Mouse (Mus musculus) embryonic facial prominence, embryonic 12.5 days (tissue): ENCODE results near the gene Rufy2. TPM values are rescaled to one million over a fixed set of nuclear protein-coding genes. Genes with fewer than 3 reads are reported as not detected.
"Not testable (repeated sequence)": the region's sequence is repeated elsewhere in the genome, so short reads cannot be mapped to it uniquely, and the experiment has no call there.

ENCODE experiments used
- ATAC-seq: fragments of 200-750 bp; cut with Nextera tagmentation; 2 replicates; pipeline ENCODE4 v1.8.0; 2017; ENCODE audit not compliant: insufficient number of reproducible peaks, insufficient read depth, low FRiP score, low TSS enrichment
- H3K27ac ChIP-seq: fragments of 300-500 bp; sonication (generic); 2 replicates; pipeline ENCODE4 v1.5.1; 2016; ENCODE audit warnings: mild to moderate bottlenecking
- H3K27me3 ChIP-seq: fragments of 300-500 bp; sonication (generic); 2 replicates; pipeline ENCODE4 v1.6.1; 2016; ENCODE audit warnings: mild to moderate bottlenecking, moderate library complexity
- H3K36me3 ChIP-seq: fragments of 300-500 bp; sonication (generic); 2 replicates; pipeline ENCODE4 v1.6.1; 2016; ENCODE audit warnings: mild to moderate bottlenecking
- H3K4me1 ChIP-seq: fragments of 300-500 bp; sonication (generic); 2 replicates; pipeline ENCODE4 v1.6.1; 2016
- H3K4me2 ChIP-seq: fragments of 300-500 bp; sonication (generic); replicated peaks from 2 replicates; pipeline ENCODE4 v1.6.1; 2016; ENCODE audit warnings: mild to moderate bottlenecking, moderate library complexity
- H3K4me3 ChIP-seq: fragments of 300-500 bp; sonication (generic); 2 replicates; pipeline ENCODE4 v1.5.1; 2016; ENCODE audit warnings: mild to moderate bottlenecking
- H3K9ac ChIP-seq: fragments of 300-500 bp; sonication (generic); 2 replicates; pipeline ENCODE4 v1.6.1; 2016; ENCODE audit warnings: mild to moderate bottlenecking, moderate library complexity
- H3K9me3 ChIP-seq: fragments of 300-500 bp; sonication (generic); 2 replicates; pipeline ENCODE4 v1.6.1; 2016; ENCODE audit warnings: mild to moderate bottlenecking, moderate library complexity
- WGBS: fragments of 180-500 bp; shearing (Covaris S2); methylation state at CpG from one replicate; pipeline ENCODE4 v1.1.7; 2016; 5-methylcytosine and 5-hydroxymethylcytosine counted together
- polyA plus RNA-seq: library from polyadenylated mRNA; unstranded; fragments of >200 nt; fragmentation: Nextera tagmentation; extraction: Ambion mirVana; gene quantifications from 2 replicates; pipeline ENCODE4 v1.2.1, GENCODE M21; 2016

The Rufy2 gene
- polyA plus RNA-seq, 1 experiment from 2014 or later = 33.6 TPM

GRCm38 (mm10) chr10:63028396-63028795, 48.4 kb downstream of the Rufy2 start:
- Histone ChIP-seq H3K9ac (no peak overlapping the region), H3K4me3 (no peak overlapping the region), H3K36me3 (no peaks in the 10 kb centered on the region), H3K9me3 (no peaks in the 10 kb centered on the region), H3K4me2 (no peak overlapping the region), H3K4me1 (peaks cover 19% of the 10 kb centered on the region), H3K27me3 (no peaks in the 10 kb centered on the region), H3K27ac (0 out of 2 replicates have a peak overlapping the region, but pooled peaks have one; percentile 11)
- 71% methylated on average over 4 of the region's 4 CpGs for WGBS
- no peak for ATAC-seq

- H3K36me3 ChIP-seq = no peaks in the 10 kb centered on the region
- 79% methylated on average over 3 of the region's 3 CpGs for WGBS
- no peaks in the 10 kb centered on the region for H3K27me3 ChIP-seq
- no peaks in the 10 kb centered on the region for H3K9me3 ChIP-seq
- H3K4me2 ChIP-seq = no peak overlapping the region
- H3K27ac ChIP-seq = no peak overlapping the region
- H3K4me1 ChIP-seq = no peaks in the 10 kb centered on the region
- no peak overlapping the region for H3K9ac ChIP-seq
- no peak for ATAC-seq
- no peak overlapping the region for H3K4me3 ChIP-seq
Measured at GRCm38 (mm10) chr10:63032267-63032666, 52.2 kb downstream of the Rufy2 start.

GRCm38 (mm10) chr10:63032956-63033355, 52.9 kb downstream of the Rufy2 start:
- 76% methylated on average over 3 of the region's 3 CpGs for WGBS
- no peak overlapping the region for H3K9ac ChIP-seq
- H3K36me3 ChIP-seq = no peaks in the 10 kb centered on the region
- H3K27me3 ChIP-seq = no peaks in the 10 kb centered on the region
- no peak overlapping the region for H3K4me3 ChIP-seq
- H3K9me3 ChIP-seq = no peaks in the 10 kb centered on the region
- H3K4me2 ChIP-seq = no peak overlapping the region
- no peak overlapping the region for H3K27ac ChIP-seq
- no peaks in the 10 kb centered on the region for H3K4me1 ChIP-seq
- no peak for ATAC-seq

- Histone ChIP-seq H3K27ac (no peak overlapping the region), H3K9me3 (no peaks in the 10 kb centered on the region), H3K27me3 (no peaks in the 10 kb centered on the region), H3K4me1 (no peaks in the 10 kb centered on the region), H3K36me3 (no peaks in the 10 kb centered on the region), H3K9ac (no peak overlapping the region), H3K4me3 (no peak overlapping the region), H3K4me2 (no peak overlapping the region)
- 77% methylated on average over 14 of the region's 14 CpGs for WGBS
- ATAC-seq = no peak
Measured at GRCm38 (mm10) chr10:63038571-63039320, 58.7 kb downstream of the Rufy2 start.

- no peaks in the 10 kb centered on the region for H3K27me3 ChIP-seq
- H3K9me3 ChIP-seq = no peaks in the 10 kb centered on the region
- no peaks in the 10 kb centered on the region for H3K36me3 ChIP-seq
- H3K4me3 ChIP-seq = no peak overlapping the region
- no peak overlapping the region for H3K9ac ChIP-seq
- H3K4me2 ChIP-seq = no peak overlapping the region
- ATAC-seq = no peak
- H3K27ac ChIP-seq = no peak overlapping the region
- no peaks in the 10 kb centered on the region for H3K4me1 ChIP-seq
- WGBS = 74% methylated on average over 5 of the region's 5 CpGs
Measured at GRCm38 (mm10) chr10:63039867-63040628, 60.0 kb downstream of the Rufy2 start.

GRCm38 (mm10) chr10:63043154-63043553, 63.1 kb downstream of the Rufy2 start:
- Histone ChIP-seq H3K9me3 (no peaks in the 10 kb centered on the region), H3K4me1 (no peaks in the 10 kb centered on the region), H3K36me3 (no peaks in the 10 kb centered on the region), H3K4me2 (no peak overlapping the region), H3K27ac (no peak overlapping the region), H3K9ac (no peak overlapping the region), H3K27me3 (no peaks in the 10 kb centered on the region), H3K4me3 (no peak overlapping the region)
- no peak for ATAC-seq
- 63% methylated on average over 3 of the region's 3 CpGs for WGBS

GRCm38 (mm10) chr10:63047751-63048150, 67.7 kb downstream of the Rufy2 start:
- Histone ChIP-seq H3K27me3 (no peaks in the 10 kb centered on the region), H3K36me3 (no peaks in the 10 kb centered on the region), H3K4me3 (no peak overlapping the region), H3K9me3 (no peaks in the 10 kb centered on the region), H3K4me1 (no peaks in the 10 kb centered on the region), H3K27ac (no peak overlapping the region), H3K4me2 (no peak overlapping the region), H3K9ac (no peak overlapping the region)
- no peak for ATAC-seq
- WGBS = 87% methylated on average over 8 of the region's 8 CpGs

GRCm38 (mm10) chr10:63049106-63049505, 69.1 kb downstream of the Rufy2 start:
- no peak overlapping the region for H3K4me3 ChIP-seq
- no peak overlapping the region for H3K27ac ChIP-seq
- WGBS = 92% methylated on average over 2 of the region's 2 CpGs
- H3K4me1 ChIP-seq = 0 out of 2 replicates have a peak, but pooled peaks cover 4% of the 10 kb centered on the region
- no peaks in the 10 kb centered on the region for H3K27me3 ChIP-seq
- no peaks in the 10 kb centered on the region for H3K36me3 ChIP-seq
- no peak overlapping the region for H3K4me2 ChIP-seq
- no peak for ATAC-seq
- H3K9me3 ChIP-seq = no peaks in the 10 kb centered on the region
- no peak overlapping the region for H3K9ac ChIP-seq

- H3K4me1 ChIP-seq = 0 out of 2 replicates have a peak, but pooled peaks cover 4% of the 10 kb centered on the region
- no peak overlapping the region for H3K4me3 ChIP-seq
- no peak overlapping the region for H3K4me2 ChIP-seq
- H3K36me3 ChIP-seq = no peaks in the 10 kb centered on the region
- no peaks in the 10 kb centered on the region for H3K27me3 ChIP-seq
- H3K27ac ChIP-seq = no peak overlapping the region
- no peak overlapping the region for H3K9ac ChIP-seq
- no peak for ATAC-seq
- 61% methylated on average over 7 of the region's 7 CpGs for WGBS
- no peaks in the 10 kb centered on the region for H3K9me3 ChIP-seq
Measured at GRCm38 (mm10) chr10:63051267-63051666, 71.2 kb downstream of the Rufy2 start.

- 75% methylated on average over 6 of the region's 6 CpGs for WGBS
- H3K27ac ChIP-seq = no peak overlapping the region
- H3K9me3 ChIP-seq = no peaks in the 10 kb centered on the region
- ATAC-seq = no peak
- H3K36me3 ChIP-seq = no peaks in the 10 kb centered on the region
- H3K9ac ChIP-seq = no peak overlapping the region
- no peak overlapping the region for H3K4me2 ChIP-seq
- no peak overlapping the region for H3K4me3 ChIP-seq
- no peaks in the 10 kb centered on the region for H3K27me3 ChIP-seq
- 0 out of 2 replicates have a peak, but pooled peaks cover 4% of the 10 kb centered on the region for H3K4me1 ChIP-seq
Measured at GRCm38 (mm10) chr10:63052011-63052410, 72.0 kb downstream of the Rufy2 start.

GRCm38 (mm10) chr10:63053007-63053406, 73.0 kb downstream of the Rufy2 start:
- 58% methylated on average over 6 of the region's 6 CpGs for WGBS
- ATAC-seq = no peak
- Histone ChIP-seq H3K9ac (no peak overlapping the region), H3K4me2 (no peak overlapping the region), H3K4me3 (no peak overlapping the region), H3K9me3 (no peaks in the 10 kb centered on the region), H3K27ac (no peak overlapping the region), H3K36me3 (no peaks in the 10 kb centered on the region), H3K27me3 (no peaks in the 10 kb centered on the region), H3K4me1 (0 out of 2 replicates have a peak, but pooled peaks cover 4% of the 10 kb centered on the region)

GRCm38 (mm10) chr10:63054071-63054470, 74.0 kb downstream of the Rufy2 start:
- H3K36me3 ChIP-seq, ATAC-seq, H3K4me2 ChIP-seq, H3K9ac ChIP-seq, H3K9me3 ChIP-seq, H3K4me3 ChIP-seq, H3K27ac ChIP-seq, H3K27me3 ChIP-seq, H3K4me1 ChIP-seq: not testable (repeated sequence)
- WGBS = 89% methylated on average over 6 of the region's 6 CpGs
